Mouse (Mus musculus) liver, adult 2 months (tissue): ENCODE data around the gene Hspa5. TPM values are rescaled to one million over a fixed set of nuclear protein-coding genes. Genes with fewer than 3 reads are reported as not detected.

ENCODE experiments used
- DNase-seq: peaks from one replicate; pipeline ENCODE4 v3.0.0-alpha.2; 2011; ENCODE audit warnings: low read depth, low spot score; ENCODE audit errors: extremely low read depth
- H3K27ac ChIP-seq: fragments of 200-500 bp; replicated peaks from 2 replicates; pipeline ENCODE4 v1.5.1; 2012; ENCODE audit warnings: low read depth, mild to moderate bottlenecking, control low read depth, inconsistent platforms, low read length; ENCODE audit not compliant: insufficient read depth
- H3K27me3 ChIP-seq: fragments of 200-500 bp; 2 replicates; pipeline ENCODE4 v1.6.1; 2012; ENCODE audit warnings: mild to moderate bottlenecking, moderate library complexity, low read length, inconsistent platforms; ENCODE audit not compliant: control insufficient read depth, insufficient read depth
- H3K36me3 ChIP-seq: fragments of 200-500 bp; 2 replicates; pipeline ENCODE4 v1.6.1; 2012; ENCODE audit warnings: low read length, inconsistent platforms; ENCODE audit not compliant: control insufficient read depth, insufficient read depth
- H3K4me1 ChIP-seq: fragments of 200-500 bp; 2 replicates; pipeline ENCODE4 v1.6.1; 2011; ENCODE audit warnings: low read length; ENCODE audit not compliant: control insufficient read depth, insufficient read depth
- H3K4me3 ChIP-seq: fragments of 200-500 bp; 2 replicates; pipeline ENCODE4 v1.5.1; 2011; ENCODE audit warnings: low read depth, mild to moderate bottlenecking, control low read depth, low read length, moderate library complexity; ENCODE audit not compliant: insufficient read depth
- H3K79me2 ChIP-seq: fragments of 200-500 bp; 2 replicates; pipeline ENCODE4 v1.6.1; 2012; ENCODE audit warnings: inconsistent platforms, mild to moderate bottlenecking, low read length, moderate library complexity; ENCODE audit not compliant: control insufficient read depth, insufficient read depth
- H3K9ac ChIP-seq: fragments of 200-500 bp; 2 replicates; pipeline ENCODE4 v1.6.1; 2012; ENCODE audit warnings: low read depth, mild to moderate bottlenecking, control low read depth, inconsistent platforms, low read length
- CTCF ChIP-seq: fragments of 200-500 bp; IDR thresholded peaks from 2 replicates; pipeline ENCODE4 v1.5.1; 2011; ENCODE audit warnings: low read depth, low read length, control low read depth
- POLR2A ChIP-seq: fragments of 200-500 bp; IDR thresholded peaks from 2 replicates; pipeline ENCODE4 v1.6.1; 2011; ENCODE audit warnings: low read length, control low read depth; ENCODE audit not compliant: insufficient read depth; ENCODE audit errors: extremely low read depth
- WGBS: fragments of 180-500 bp; shearing (Covaris S2); methylation state at CpG from one replicate; pipeline ENCODE4 v1.1.7; 2018; 5-methylcytosine and 5-hydroxymethylcytosine counted together
- polyA plus RNA-seq: library from polyadenylated mRNA; depleted of rRNA; stranded (reverse); fragments of >200 nt; gene quantifications from 2 replicates; pipeline ENCODE4 v1.2.3, GENCODE M21; 2012; rRNA removed
- total RNA-seq: library from RNA; depleted of rRNA; stranded (reverse); fragments of >200 nt; gene quantifications from 2 replicates; pipeline ENCODE4 v1.2.3, GENCODE M21; 2014; rRNA removed

Hspa5 gene
- 843 and 1,003 TPM in 2 replicates for total RNA-seq
- polyA plus RNA-seq, result 1,344 and 1,475 TPM in 2 replicates

DNA sequence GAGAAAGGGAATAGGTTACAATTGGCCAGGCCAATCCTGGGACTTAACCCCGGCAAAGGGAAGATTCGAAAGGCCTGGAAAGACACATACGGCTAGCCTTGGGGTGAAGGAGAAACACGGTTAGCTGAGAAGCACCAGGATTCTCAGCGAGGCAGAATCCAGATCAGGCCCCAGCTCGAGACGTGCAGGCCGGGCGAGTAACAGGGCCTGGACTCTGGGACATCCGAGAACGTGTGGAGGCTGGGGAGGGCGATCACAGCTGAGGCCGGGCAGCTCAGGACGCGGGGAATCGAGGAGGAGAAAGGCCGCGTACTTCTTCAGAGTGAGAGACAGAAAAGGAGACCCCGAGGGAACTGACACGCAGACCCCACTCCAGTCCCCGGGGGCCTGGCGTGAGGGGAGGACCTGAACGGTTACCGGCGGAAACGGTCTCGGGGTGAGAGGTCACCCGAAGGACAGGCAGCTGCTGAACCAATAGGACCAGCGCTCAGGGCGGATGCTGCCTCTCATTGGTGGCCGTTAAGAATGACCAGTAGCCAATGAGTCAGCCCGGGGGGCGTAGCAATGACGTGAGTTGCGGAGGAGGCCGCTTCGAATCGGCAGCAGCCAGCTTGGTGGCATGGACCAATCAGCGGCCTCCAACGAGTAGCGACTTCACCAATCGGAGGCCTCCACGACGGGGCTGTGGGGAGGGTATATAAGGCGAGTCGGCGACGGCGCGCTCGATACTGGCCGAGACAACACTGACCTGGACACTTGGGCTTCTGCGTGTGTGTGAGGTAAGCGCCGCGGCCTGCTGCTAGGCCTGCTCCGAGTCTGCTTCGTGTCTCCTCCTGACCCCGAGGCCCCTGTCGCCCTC lies at the start of gene Hspa5:
Hspa5 (plus strand) TSS at position 603 of the 859 bp plus-strand sequence.
- Histone ChIP-seq H3K4me1 (peaks cover 26% of the 10 kb centered on the region), H3K79me2 (peaks cover 18% of the 10 kb centered on the region), H3K4me3 (peak within 1 kb of the TSS; percentile 93), H3K27me3 (no peaks in the 10 kb centered on the region), H3K9ac (peak within 1 kb of the TSS; percentile 95), H3K36me3 (peaks cover 38% of the 10 kb centered on the region), H3K27ac (peak within 1 kb of the TSS; percentile 87)
- WGBS, result under 1% methylated on average over 60 of the region's 60 CpGs
- TF ChIP-seq POLR2A (peak; percentile 100), CTCF (no peak)
- DNase-seq, result peak; percentile 99

DNA sequence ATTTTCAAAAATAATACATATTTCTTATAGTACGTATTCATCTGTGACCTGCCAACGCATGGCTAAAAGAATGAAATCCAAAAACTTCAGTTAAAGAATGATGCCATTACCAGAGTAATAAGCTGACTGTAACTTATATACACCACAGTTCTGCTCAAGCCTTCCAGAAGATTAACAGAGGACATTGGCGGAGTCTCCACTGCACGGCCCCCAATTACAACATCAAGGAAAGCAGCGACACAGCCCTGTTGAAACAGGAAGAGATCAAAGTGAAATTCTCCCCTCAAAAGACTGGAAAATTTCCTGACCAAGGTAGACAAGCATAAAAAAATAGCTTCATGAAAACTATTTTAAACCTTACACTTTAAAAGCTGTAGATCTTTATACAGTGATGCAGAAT lies 46.5 kb upstream of the Hspa5 start:
- Histone ChIP-seq H3K79me2 (no peaks in the 10 kb centered on the region; the same call in 1 of the 2 replicates), H3K4me1 (no peaks in the 10 kb centered on the region), H3K27ac (no peak overlapping the region), H3K9ac (no peak overlapping the region), H3K27me3 (no peaks in the 10 kb centered on the region), H3K36me3 (peaks cover 55% of the 10 kb centered on the region), H3K4me3 (no peak overlapping the region)
- TF ChIP-seq CTCF, result no peak
- TF ChIP-seq POLR2A, result no peak
- DNase-seq, result no peak
- WGBS, result 93% methylated on average over 5 of the region's 5 CpGs

- DNase-seq, result no peak
- H3K79me2 ChIP-seq, result peaks cover 2% of the 10 kb centered on the region; the same call in 1 of the 2 replicates
- no peak overlapping the region for H3K4me3 ChIP-seq
- H3K9ac ChIP-seq, result no peak overlapping the region
- H3K27ac ChIP-seq, result 0 out of 2 replicates have a peak overlapping the region, but pooled peaks have one; percentile 35
- TF ChIP-seq POLR2A (no peak), CTCF (no peak)
- WGBS, result 82% methylated on average over 8 of the region's 8 CpGs
- no peaks in the 10 kb centered on the region for H3K4me1 ChIP-seq
- H3K36me3 ChIP-seq, result peaks cover 46% of the 10 kb centered on the region
- H3K27me3 ChIP-seq, result no peaks in the 10 kb centered on the region
Observed at GRCm38 (mm10) chr2:34727045-34727728, 44.6 kb upstream of the Hspa5 start.

DNA sequence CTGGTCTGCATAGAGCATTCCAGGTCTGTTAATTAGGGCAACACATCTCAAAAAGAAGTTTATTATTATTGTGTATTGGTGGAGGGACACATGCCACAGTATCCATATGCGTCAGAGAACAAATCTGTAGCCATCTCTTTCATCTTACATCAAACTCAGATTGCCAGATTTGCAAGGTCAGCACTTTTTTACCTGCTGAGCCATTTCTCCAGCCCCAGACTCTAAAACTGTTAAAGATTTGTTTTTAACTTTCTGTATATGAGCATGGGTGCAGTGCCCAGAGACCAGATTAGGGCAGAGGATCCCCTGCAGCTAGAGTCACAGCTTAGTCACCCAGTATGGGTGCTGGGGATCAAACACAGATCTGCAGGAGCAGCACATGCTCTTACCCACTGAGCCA lies 35.1 kb upstream of the Hspa5 start:
- TF ChIP-seq CTCF, result no peak
- no peak for TF ChIP-seq POLR2A
- H3K27me3 ChIP-seq, result no peaks in the 10 kb centered on the region
- H3K4me3 ChIP-seq, result no peak overlapping the region
- H3K9ac ChIP-seq, result no peak overlapping the region
- peaks cover 22% of the 10 kb centered on the region; the same call in 1 of the 2 replicates for H3K79me2 ChIP-seq
- no peak for DNase-seq
- 0 out of 2 replicates have a peak overlapping the region, but pooled peaks have one; percentile 16 for H3K27ac ChIP-seq
- WGBS, result 89% methylated on average over 1 of the region's 1 CpGs
- H3K4me1 ChIP-seq, result peaks cover 3% of the 10 kb centered on the region
- no peaks in the 10 kb centered on the region for H3K36me3 ChIP-seq

GRCm38 (mm10) chr2:34737911-34738310 lies 33.9 kb upstream of the Hspa5 start:
- Histone ChIP-seq H3K9ac (no peak overlapping the region), H3K27ac (peak overlapping the region; percentile 39), H3K4me3 (no peak overlapping the region), H3K4me1 (peaks cover 3% of the 10 kb centered on the region), H3K36me3 (no peaks in the 10 kb centered on the region), H3K27me3 (no peaks in the 10 kb centered on the region), H3K79me2 (peaks cover 24% of the 10 kb centered on the region; the same call in 1 of the 2 replicates)
- TF ChIP-seq CTCF, result no peak
- no peak for TF ChIP-seq POLR2A
- 6% methylated on average over 1 of the region's 1 CpGs for WGBS
- peak; percentile 97 for DNase-seq
